Mouse (Mus musculus): ENCODE measurements around the gene Sord. TPM values are rescaled to one million over a fixed set of nuclear protein-coding genes. Genes with fewer than 3 reads are reported as not detected.

Sord gene
- polyA plus RNA-seq, 1 experiment from 2014 or later: 31.7 TPM

GRCm38 (mm10) chr2:122301921-122302573, 67.5 kb downstream of the Sord start:
- DNase-seq (ENCODE audit: low spot score): no peak
- Histone ChIP-seq H3K36me3 (ENCODE audit: control insufficient read depth, insufficient read depth, low read length) (no peaks in the 10 kb centered on the region), H3K9me3 (ENCODE audit: control insufficient read depth, low read length) (no peaks in the 10 kb centered on the region), H3K4me1 (replicated peaks; ENCODE audit: control insufficient read depth, insufficient read depth, low read length) (peaks cover 22% of the 10 kb centered on the region), H3K4me2 (ENCODE audit: low read depth, low read length, severe bottlenecking) (peak overlapping the region; percentile 46), H3K27ac (ENCODE audit: low read depth, low read length) (no peak overlapping the region), H3K27me3 (ENCODE audit: control insufficient read depth, insufficient read depth, low read length) (peaks cover 62% of the 10 kb centered on the region), H3K9ac (ENCODE audit: low read length) (peak overlapping the region; percentile 20; the same call in 1 of the 2 replicates), H3K4me3 (ENCODE audit: low read depth, low read length) (peak overlapping the region; percentile 32)
- ATAC-seq (replicated peaks; ENCODE audit: low FRiP score): no peak
- 4% methylated on average over 23 of the region's 23 CpGs for WGBS

DNA sequence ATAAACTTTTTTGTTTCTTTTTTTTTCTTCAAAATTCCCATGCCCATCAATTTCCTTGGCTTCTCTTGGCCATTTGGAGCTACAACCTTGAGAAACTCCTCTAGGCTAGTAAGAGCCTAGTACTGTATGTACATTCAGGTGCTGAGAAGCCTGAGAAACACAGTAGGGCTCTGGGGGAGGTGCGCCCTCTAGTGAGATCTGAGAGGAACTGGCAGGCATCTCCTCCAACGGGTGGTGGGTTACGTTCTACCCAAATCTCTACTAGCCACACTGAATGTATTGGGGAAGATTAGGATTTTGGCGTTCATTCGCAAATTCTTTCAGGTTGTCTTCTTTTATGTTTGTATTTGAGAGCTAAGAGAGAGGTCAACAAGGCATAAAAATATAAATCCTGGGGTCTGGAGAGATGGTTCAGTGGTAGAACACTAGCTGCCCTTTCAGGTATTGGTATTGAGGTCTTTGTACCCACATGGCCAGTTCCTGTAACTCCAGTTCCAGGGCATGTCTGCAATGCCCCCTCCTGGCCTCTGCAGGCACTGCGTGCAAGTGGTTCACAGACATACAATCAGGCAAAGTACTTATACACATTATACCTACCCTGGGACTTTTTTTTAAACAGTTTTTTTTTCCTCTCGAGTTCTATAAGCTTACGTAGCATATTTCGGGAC, 68.2 kb downstream of the Sord start:
- Histone ChIP-seq H3K4me1 (replicated peaks; ENCODE audit: control insufficient read depth, insufficient read depth, low read length) (peaks cover 22% of the 10 kb centered on the region), H3K9me3 (ENCODE audit: control insufficient read depth, low read length) (no peaks in the 10 kb centered on the region), H3K4me2 (ENCODE audit: low read depth, low read length, severe bottlenecking) (no peak overlapping the region), H3K27ac (ENCODE audit: low read depth, low read length) (no peak overlapping the region), H3K4me3 (ENCODE audit: low read depth, low read length) (no peak overlapping the region), H3K36me3 (ENCODE audit: control insufficient read depth, insufficient read depth, low read length) (no peaks in the 10 kb centered on the region), H3K9ac (ENCODE audit: low read length) (no peak overlapping the region), H3K27me3 (ENCODE audit: control insufficient read depth, insufficient read depth, low read length) (peaks cover 56% of the 10 kb centered on the region)
- ATAC-seq (replicated peaks; ENCODE audit: low FRiP score) (peak; percentile 66; the same call in 1 of the 2 replicates), DNase-seq (ENCODE audit: low spot score) (peak; percentile 86)
- WGBS: 10% methylated on average over 9 of the region's 9 CpGs

- ATAC-seq (replicated peaks; ENCODE audit: low FRiP score) (no peak), DNase-seq (ENCODE audit: low spot score) (no peak)
- Histone ChIP-seq H3K4me1 (replicated peaks; ENCODE audit: control insufficient read depth, insufficient read depth, low read length) (peaks cover 11% of the 10 kb centered on the region), H3K4me3 (ENCODE audit: low read depth, low read length) (no peak overlapping the region), H3K9ac (ENCODE audit: low read length) (no peak overlapping the region), H3K9me3 (ENCODE audit: control insufficient read depth, low read length) (no peaks in the 10 kb centered on the region), H3K4me2 (ENCODE audit: low read depth, low read length, severe bottlenecking) (no peak overlapping the region), H3K27me3 (ENCODE audit: control insufficient read depth, insufficient read depth, low read length) (peaks cover 37% of the 10 kb centered on the region), H3K36me3 (ENCODE audit: control insufficient read depth, insufficient read depth, low read length) (no peaks in the 10 kb centered on the region), H3K27ac (ENCODE audit: low read depth, low read length) (no peak overlapping the region)
- WGBS: 86% methylated on average over 6 of the region's 6 CpGs
Observed at GRCm38 (mm10) chr2:122304544-122304943, 70.0 kb downstream of the Sord start.

GRCm38 (mm10) chr2:122305097-122305892, 70.7 kb downstream of the Sord start:
- 86% methylated on average over 16 of the region's 16 CpGs for WGBS
- ATAC-seq (replicated peaks; ENCODE audit: low FRiP score): no peak

DNA sequence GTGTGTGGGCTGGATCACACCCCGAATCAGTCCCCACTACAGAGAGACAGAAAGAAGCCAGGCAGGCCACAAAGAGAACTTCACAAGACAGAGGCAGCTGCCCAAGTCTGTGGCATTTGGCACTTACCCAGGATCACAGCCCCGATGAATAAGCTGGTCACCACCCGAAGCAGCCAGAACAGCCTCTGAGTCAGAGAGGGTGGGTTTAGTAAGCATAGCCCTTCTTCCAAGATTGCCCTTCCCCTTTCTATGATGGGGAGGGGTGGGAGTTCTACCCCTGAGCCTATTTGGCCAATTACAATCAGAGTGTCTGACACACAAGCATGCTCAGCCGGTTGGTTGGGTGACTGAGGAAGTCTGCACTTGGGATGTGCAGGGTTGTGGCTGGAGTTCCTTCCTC, 71.6 kb downstream of the Sord start:
- DNase-seq (ENCODE audit: low spot score): no peak
- Histone ChIP-seq H3K4me3 (ENCODE audit: low read depth, low read length) (no peak overlapping the region), H3K9me3 (ENCODE audit: control insufficient read depth, low read length) (no peaks in the 10 kb centered on the region), H3K27me3 (ENCODE audit: control insufficient read depth, insufficient read depth, low read length) (peaks cover 21% of the 10 kb centered on the region), H3K9ac (ENCODE audit: low read length) (no peak overlapping the region), H3K4me2 (ENCODE audit: low read depth, low read length, severe bottlenecking) (no peak overlapping the region), H3K4me1 (replicated peaks; ENCODE audit: control insufficient read depth, insufficient read depth, low read length) (peaks cover 9% of the 10 kb centered on the region), H3K27ac (ENCODE audit: low read depth, low read length) (no peak overlapping the region), H3K36me3 (ENCODE audit: control insufficient read depth, insufficient read depth, low read length) (no peaks in the 10 kb centered on the region)
- no peak for ATAC-seq (replicated peaks; ENCODE audit: low FRiP score)
- WGBS: 85% methylated on average over 4 of the region's 4 CpGs

More at GRCm38 (mm10) chr2:122305097-122305892, 70.7 kb downstream of the Sord start:
- Histone ChIP-seq H3K4me3 (ENCODE audit: low read depth, low read length) (no peak overlapping the region), H3K36me3 (ENCODE audit: control insufficient read depth, insufficient read depth, low read length) (no peaks in the 10 kb centered on the region), H3K27me3 (ENCODE audit: control insufficient read depth, insufficient read depth, low read length) (peaks cover 30% of the 10 kb centered on the region), H3K4me2 (ENCODE audit: low read depth, low read length, severe bottlenecking) (no peak overlapping the region), H3K4me1 (replicated peaks; ENCODE audit: control insufficient read depth, insufficient read depth, low read length) (peaks cover 11% of the 10 kb centered on the region), H3K27ac (ENCODE audit: low read depth, low read length) (no peak overlapping the region), H3K9me3 (ENCODE audit: control insufficient read depth, low read length) (no peaks in the 10 kb centered on the region), H3K9ac (ENCODE audit: low read length) (no peak overlapping the region)
- DNase-seq (ENCODE audit: low spot score): no peak

GRCm38 (mm10) chr2:122309647-122310046, 75.1 kb downstream of the Sord start:
- ATAC-seq (replicated peaks; ENCODE audit: low FRiP score): no peak
- peaks cover 19% of the 10 kb centered on the region for H3K27me3 ChIP-seq (ENCODE audit: control insufficient read depth, insufficient read depth, low read length)
- no peak overlapping the region for H3K4me3 ChIP-seq (ENCODE audit: low read depth, low read length)

GRCm38 (mm10) chr2:122311561-122311960, 77.0 kb downstream of the Sord start:
- Histone ChIP-seq H3K4me1 (replicated peaks; ENCODE audit: control insufficient read depth, insufficient read depth, low read length) (no peaks in the 10 kb centered on the region), H3K4me3 (ENCODE audit: low read depth, low read length) (no peak overlapping the region), H3K4me2 (ENCODE audit: low read depth, low read length, severe bottlenecking) (no peak overlapping the region), H3K9ac (ENCODE audit: low read length) (no peak overlapping the region), H3K36me3 (ENCODE audit: control insufficient read depth, insufficient read depth, low read length) (no peaks in the 10 kb centered on the region), H3K27ac (ENCODE audit: low read depth, low read length) (no peak overlapping the region), H3K9me3 (ENCODE audit: control insufficient read depth, low read length) (no peaks in the 10 kb centered on the region), H3K27me3 (ENCODE audit: control insufficient read depth, insufficient read depth, low read length) (peaks cover 20% of the 10 kb centered on the region)
- 53% methylated on average over 2 of the region's 2 CpGs for WGBS
- ATAC-seq (replicated peaks; ENCODE audit: low FRiP score) (no peak), DNase-seq (ENCODE audit: low spot score) (no peak)

More at GRCm38 (mm10) chr2:122309647-122310046, 75.1 kb downstream of the Sord start:
- H3K4me2 ChIP-seq (ENCODE audit: low read depth, low read length, severe bottlenecking): no peak overlapping the region
- H3K9me3 ChIP-seq (ENCODE audit: control insufficient read depth, low read length): no peaks in the 10 kb centered on the region
- no peak overlapping the region for H3K9ac ChIP-seq (ENCODE audit: low read length)
- DNase-seq (ENCODE audit: low spot score): no peak
- 50% methylated on average over 3 of the region's 3 CpGs for WGBS
- no peaks in the 10 kb centered on the region for H3K36me3 ChIP-seq (ENCODE audit: control insufficient read depth, insufficient read depth, low read length)
- H3K27ac ChIP-seq (ENCODE audit: low read depth, low read length): no peak overlapping the region
- H3K4me1 ChIP-seq (replicated peaks; ENCODE audit: control insufficient read depth, insufficient read depth, low read length): no peaks in the 10 kb centered on the region

- peak; percentile 89 for DNase-seq (ENCODE audit: low spot score)
- H3K9me3 ChIP-seq (ENCODE audit: control insufficient read depth, low read length): no peaks in the 10 kb centered on the region
- H3K4me1 ChIP-seq (replicated peaks; ENCODE audit: control insufficient read depth, insufficient read depth, low read length): no peaks in the 10 kb centered on the region
- H3K4me3 ChIP-seq (ENCODE audit: low read depth, low read length): no peak overlapping the region
- H3K27me3 ChIP-seq (ENCODE audit: control insufficient read depth, insufficient read depth, low read length): peaks cover 20% of the 10 kb centered on the region
- no peaks in the 10 kb centered on the region for H3K36me3 ChIP-seq (ENCODE audit: control insufficient read depth, insufficient read depth, low read length)
- WGBS: 5% methylated on average over 27 of the region's 27 CpGs
- H3K27ac ChIP-seq (ENCODE audit: low read depth, low read length): no peak overlapping the region
- H3K4me2 ChIP-seq (ENCODE audit: low read depth, low read length, severe bottlenecking): peak overlapping the region; percentile 39; the same call in 1 of the 2 replicates
- peak; percentile 63 for ATAC-seq (replicated peaks; ENCODE audit: low FRiP score)
- no peak overlapping the region for H3K9ac ChIP-seq (ENCODE audit: low read length)
Observed at GRCm38 (mm10) chr2:122312722-122313417, 78.3 kb downstream of the Sord start.
